Mouse (Mus musculus) liver (tissue): ENCODE data around the gene Mdm2.
A peak's percentile ranks its signal among the peaks of the same experiment; 100 is the strongest.

Experiments used
- DNase-seq: peaks from one replicate; pipeline ENCODE4 v3.0.0-alpha.2; 2020; ENCODE audit warnings: mixed read lengths

Gene Mdm2

DNA sequence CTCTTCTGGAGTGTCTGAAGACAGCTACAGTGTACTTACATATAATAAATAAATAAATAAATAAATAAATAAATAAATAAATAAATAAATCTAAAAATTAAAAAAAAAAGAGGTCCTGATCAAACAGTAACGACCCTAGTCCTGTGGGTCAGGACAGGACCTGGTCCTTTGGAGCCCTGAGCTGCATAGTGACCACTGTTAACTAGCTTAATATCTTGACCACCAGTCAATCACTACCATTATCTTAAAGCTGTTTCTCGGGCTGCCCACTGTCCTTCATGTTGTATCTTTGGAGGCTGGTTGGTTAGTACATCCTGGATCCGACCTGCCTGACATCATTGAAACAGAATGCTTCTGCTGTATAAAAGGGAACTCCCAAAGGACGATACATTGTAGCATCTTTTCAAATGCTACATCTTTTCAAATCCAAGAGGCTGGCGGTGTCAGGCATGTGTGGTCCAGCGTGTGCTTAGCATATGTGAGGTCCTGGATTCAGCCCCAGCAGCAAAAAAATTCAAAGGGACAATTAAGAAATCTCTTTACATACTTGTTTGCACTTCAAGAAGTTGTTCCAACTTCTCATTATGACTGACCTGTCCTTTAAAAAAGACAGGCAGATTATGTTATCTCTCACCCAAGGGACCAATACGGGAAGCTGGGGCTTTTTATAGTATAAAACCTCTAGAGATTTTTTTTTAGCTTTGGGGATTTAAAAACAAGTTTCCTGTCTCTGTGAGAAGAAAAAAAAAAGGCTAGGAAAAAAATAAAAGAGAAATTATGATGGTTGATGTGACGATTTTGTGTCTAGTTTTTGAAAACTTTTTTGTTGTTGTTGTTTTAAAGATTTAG is 57.4 kb downstream of the Mdm2 start:
- DNase-seq, result no peak

DNA sequence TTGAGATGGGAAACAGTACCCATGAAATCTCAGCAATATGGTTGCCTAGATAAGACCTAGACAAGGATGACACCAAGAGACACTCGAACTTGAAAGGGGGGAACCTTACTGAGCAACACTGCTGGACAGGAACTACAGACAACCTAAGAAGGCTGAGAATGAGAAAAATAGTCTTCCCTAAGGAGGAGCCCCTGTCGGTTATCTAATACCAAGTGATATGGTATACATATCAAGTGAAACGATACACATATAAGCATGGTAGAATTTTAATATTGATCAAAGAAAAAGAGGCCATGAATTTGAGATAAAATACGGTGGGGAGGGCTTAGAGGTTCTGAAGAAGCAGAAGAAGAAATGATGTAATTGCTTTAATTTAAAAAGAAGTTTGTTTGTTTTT is 58.2 kb downstream of the Mdm2 start:
- no peak for DNase-seq

DNA sequence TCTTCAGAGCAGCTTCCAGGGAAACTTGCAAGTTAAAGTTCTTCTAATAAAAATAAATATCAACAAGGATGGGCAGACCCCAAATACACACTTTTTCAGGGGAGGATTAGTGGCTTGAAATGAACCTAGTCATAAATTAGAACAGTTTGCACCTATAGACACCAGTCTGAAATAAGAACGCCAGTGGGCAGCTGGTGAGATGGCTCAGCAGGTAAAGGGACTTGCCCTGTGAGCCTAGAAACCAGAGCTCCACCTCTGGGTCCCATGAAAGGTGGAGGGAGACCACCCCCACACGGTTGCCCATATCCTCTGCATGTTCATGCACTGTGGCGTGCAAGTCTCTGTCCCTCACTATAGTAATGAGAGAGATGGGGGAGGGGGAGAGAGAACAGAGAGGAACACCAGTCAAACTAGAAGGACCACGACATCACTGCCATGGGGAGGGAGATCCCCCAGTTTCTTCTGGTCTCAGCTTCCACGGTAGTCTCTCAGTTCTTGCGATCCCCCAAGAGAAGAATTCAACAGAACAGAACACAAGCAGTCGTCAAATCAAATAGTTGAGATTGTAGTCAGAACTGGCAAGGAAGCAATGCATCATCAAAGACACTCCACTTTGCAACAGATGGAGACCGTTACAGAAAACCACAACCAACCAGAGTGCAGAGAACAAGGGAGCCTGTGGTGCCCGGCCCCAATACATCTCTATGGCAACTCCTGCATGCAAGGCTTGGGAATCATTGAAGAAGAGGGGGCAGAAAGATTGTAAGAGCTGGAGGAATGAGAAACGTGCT is 58.8 kb downstream of the Mdm2 start:
- no peak for DNase-seq

DNA sequence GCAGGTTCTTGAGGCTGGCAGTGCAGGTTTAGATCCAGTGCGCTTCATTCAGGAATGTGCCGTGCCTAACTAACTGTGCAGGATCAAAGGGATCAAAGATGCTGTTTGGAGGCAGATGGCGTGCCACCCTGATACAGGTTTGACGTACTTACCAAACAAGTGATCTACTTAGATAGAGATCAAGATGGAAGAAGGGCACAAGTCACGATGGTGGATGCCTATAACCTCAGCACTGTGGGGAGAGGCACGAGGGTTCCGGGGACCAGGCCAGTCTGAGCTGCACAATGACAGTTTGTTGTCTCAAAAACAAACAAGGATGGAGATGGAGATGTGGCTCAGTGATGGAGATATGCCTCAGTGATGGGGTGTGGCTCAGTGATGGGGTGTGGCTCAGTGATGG is 59.8 kb downstream of the Mdm2 start:
- no peak for DNase-seq

DNA sequence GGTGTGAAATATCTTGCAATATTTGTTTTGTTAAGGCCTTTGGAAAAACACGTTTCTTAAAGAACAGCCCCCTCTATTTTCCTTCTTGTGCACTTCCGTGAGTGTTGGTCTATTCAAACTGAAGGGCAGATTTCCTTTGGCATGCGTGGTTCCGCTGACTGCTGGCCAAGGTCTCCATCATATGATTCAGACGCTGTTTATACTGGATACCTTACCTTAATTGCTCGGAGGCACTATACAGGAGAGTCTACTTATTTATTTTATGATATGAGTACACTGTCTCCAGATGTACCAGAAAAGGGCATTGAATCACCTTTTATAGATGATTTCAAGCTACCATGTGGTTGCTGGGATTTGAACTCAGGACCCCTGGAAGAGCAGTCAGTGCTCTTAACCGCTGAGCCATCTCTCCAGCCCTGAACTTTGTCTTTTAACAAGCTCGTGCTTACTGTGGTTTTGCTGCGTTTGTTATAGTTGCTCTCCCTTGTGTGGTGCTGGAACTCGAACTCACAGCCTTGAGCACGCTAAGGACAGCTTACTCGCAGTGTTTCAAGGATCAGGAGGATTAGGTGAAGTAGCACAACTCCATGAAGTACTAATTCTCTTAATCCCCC is 60.4 kb downstream of the Mdm2 start:
- DNase-seq, result no peak

DNA sequence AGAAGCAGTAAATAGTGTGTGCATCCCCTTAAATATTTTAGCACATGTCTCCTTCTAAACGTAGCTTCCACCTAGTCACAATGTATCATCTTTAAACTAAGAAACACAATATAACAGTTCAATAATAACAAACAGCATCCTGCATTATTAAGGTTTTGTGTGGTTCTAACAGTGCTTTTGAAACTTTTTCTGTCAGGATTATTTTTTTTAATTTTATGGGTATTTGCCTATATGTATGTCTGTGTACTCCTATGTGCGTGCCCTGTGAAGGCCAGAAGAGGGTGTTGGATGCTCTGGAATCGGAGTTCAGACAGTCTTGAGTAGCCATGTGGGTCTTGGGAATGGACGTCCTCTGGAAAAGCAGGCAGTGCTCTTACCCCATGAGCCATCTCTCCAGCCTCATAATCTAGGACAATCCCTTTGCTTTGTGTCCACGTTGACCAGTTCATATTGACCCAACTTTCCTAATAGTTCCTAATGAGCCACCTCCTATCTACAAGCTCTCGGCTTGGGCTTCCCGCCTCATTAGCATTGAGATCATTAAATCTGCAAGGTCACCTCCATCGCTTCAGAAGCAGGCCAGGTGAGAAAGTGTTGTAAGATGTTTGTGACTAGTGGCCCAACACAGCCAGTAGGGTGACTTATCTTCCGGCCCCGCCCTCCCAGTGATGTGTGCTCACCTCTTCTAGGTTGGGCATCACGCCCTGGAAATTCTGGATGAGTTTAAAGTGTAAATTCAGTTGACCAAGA is 61.1 kb downstream of the Mdm2 start:
- no peak for DNase-seq

DNA sequence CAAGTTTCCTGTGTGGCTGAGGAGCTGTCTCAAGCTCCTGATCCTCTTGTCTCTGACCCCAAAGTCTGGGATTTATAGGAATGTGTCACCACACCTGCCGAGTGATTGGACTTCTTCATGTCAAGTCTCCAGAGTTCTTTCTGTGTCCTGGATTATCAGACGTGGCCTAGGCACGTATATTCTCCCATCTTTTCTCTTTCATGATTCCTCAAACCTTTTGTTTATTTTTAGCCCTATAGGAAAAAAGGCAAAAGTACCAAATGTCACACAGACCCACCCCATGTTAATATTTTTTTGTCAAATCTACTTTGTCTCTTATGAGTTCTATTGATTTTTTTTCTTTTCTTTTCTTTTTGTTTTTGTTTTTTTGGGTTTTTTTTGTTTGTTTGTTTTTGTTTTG is 61.9 kb downstream of the Mdm2 start:
- DNase-seq, result no peak

DNA sequence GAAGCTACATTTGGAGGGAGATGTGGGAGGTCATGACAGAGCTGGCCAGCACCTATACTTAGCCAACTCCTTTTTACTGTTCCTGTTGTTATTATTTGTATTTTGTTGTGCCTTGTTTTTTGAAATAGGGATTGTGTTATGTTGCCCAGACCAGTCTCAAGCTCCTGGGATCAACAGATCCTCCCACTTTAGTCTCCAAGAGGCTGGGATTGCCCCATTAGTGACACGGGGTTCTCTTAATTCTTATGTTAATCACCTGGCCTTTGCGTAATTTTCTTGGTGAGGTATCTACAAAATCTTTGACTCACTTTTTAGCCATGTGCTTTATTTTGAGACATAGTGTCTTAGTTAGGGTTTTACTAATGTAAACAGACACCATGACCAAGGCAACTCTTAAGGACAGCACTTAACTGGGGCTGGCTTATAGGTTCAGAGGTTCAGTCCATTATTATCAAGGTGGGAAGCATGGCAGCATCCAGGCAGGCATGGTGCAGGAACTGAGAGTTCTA is 62.5 kb downstream of the Mdm2 start:
- DNase-seq, result no peak

DNA sequence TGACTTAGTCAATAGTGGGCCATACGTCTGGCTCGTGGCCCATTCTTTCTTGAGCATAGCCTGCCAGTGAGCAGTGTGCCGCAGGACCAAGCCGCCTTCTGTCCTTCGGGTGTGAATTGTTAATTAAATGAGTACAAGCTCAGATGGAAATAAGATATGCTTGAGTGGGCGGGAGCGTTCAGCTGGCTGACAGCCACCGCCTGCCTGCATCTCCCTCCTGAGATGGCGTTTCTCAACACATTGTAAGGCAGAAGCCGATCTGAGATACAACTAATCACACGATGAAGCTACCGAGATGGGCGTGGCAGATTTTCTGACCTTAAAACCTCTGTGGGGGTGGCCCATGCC is 63.4 kb downstream of the Mdm2 start:
- no peak for DNase-seq

DNA sequence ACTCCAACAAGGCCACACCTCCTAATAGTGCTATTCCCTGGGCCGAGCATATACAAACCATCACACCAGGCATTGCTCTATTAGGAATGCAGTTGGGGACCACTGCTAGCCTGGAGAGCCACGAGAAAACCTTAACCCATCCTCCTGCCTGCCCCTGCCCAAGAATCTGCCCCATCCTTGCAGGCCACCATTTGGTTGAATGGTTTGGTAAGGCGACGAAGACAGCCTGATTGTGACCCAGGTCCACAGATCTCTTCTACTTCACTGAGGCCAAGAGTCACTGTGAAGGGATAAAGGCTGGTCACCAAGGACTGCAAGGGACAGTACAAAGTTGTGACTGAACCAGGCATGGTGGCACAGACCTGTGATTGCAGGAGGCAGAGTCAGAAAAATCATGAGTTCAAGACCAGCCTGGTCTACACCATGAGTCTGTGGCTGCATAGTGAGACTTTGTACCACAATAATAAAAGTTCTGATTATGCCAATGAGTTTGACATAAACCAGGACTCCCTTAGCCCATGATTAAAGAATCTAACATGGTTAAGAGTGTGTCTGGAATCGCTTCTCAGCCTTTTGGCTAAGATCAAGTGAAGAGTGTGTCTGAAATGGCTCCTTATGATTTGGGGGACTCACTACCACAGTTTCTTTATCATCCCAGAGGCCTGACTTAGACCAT is 63.9 kb downstream of the Mdm2 start:
- DNase-seq, result no peak

DNA sequence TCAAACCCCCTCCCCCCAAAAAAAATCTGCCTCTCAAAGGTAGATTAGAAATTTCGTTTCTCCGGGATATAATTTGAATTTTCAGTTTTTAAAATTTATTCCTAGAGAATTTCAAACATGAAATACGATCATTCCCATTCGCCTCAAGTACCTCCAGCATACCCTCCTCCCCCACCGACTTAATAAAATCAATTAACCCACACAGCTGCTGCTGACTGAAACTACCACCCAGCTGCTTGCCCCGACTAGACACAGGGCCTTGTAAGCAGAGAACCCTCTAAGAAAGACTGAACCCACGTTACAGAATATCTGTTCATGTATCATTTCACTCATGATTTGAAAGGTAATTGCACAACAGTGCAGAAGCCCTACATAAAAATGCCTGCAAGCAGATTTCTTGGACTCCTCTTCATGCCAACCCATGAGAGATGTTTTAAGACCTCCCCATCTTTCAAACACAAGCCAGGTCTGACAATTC is 65.0 kb downstream of the Mdm2 start:
- no peak for DNase-seq

DNA sequence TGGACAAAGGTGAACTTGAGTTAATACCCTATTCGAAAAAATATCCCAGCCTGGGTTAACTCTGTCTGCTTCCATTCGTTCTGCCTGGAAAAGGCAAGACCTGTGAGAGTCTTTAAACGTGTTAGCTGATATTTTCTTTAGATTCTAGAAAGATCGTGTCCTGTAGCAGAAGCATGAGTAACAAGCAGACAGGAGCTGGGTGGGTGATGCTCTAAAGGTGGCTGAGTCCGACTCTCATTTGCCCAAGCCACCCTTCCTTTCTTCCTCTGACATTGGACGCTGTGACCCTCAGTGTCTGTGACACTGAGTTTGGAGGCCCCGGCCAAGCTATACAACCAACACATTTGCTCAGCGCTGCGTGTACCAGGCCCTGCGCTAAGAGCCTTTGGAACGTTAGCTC is 65.7 kb downstream of the Mdm2 start:
- DNase-seq, result no peak

DNA sequence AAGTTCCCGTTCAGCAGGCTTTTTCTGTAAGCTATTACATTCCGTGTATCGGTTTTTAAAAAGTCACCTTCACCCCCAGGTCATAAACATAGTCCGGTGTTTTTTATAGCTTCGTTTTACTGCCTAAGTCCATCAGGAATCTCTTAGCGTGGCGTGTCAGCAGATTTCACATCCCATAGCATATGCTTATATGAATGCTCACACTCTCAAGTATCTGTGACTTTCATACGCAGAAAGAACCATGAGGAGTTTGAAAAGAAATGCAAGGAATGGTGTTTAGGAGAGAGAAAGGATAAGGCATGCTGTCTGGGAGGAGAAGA is 66.2 kb downstream of the Mdm2 start:
- no peak for DNase-seq

DNA sequence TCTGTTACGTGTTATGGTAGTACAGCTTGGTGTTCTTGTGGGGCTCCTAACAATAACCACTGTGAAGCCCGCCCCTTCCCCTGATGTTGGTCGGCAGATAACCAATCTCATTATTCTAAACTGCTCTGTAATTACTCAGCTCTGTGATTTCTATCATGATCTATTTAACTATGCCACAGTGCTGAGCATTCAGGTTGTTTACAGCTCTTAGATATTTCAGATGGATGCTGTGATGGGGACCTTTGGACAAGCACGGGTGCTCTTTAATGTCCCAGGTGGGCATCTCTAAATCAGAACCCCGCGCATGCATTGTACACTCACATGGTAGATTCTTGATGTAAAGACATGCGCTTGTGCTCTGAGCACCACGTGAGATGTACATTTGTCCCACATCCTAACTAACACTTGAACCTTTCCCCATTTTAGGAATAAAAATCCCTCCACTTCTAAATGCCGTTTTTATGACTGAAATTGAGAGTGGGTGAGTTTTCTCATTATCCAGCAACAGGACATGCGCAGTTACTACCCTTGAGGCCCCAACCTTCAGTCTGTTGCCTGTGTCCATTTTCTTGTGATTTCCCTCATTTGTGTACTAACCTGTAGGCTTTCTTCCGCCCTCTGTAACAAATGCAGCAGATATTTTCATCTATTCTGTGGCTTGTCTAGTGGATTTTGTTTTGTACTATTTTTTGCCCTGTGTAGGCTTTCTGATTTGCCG is 66.7 kb downstream of the Mdm2 start:
- no peak for DNase-seq

DNA sequence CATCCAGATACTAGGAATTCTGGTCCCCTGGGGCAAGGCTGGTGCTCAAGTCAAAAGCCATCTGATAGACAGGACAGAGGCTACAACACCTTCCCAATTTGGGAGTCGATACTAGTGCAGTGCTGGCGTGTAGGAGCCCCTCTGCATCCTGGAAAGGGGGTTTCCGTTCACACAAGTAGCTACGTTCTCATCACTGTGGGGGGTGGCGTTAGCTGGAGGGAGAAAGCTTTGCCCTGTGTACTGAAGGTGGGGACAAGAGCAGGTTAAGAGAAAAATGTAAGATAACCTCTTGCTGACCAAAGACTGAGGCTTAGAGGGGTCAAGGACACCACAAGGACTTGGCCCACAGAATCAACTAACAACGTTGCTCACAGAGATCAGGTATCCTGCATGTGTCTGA is 67.3 kb downstream of the Mdm2 start:
- DNase-seq, result no peak

DNA sequence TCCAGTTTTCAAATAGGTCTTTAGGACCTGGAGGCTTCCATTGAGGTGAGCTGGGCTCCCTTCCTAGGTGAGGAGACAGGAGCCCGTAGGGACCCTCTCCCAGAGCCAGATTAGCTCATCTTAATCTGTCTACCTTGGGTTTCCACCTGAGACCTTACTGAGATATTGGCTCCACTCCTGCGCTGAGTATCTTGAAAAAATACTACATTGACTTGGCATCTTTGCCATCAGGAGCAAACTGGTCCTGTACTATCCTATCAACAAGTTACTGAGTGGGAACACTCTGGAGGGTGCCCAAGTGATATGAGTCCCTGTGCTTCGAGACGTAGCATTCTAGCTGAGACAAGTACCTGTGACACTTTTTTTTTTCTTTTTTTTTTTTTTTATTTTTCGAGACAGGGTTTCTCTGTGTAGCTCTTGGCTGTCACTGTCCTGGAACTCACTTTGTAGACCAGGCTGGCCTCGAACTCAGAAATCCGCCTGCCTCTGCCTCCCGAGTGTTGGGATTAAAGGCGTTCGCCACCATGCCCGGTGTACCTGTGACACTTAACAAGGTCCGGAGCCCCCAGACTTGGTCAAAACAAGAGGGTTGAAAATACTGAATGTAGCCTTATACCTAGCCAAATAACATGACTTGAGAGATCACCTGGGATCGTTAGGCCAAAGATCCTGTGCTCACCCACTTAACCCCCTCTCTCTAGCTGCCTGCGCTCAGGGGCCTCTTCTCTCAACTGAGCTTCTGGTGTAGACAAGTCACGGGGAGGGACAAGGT is 67.9 kb downstream of the Mdm2 start:
- DNase-seq, result no peak

DNA sequence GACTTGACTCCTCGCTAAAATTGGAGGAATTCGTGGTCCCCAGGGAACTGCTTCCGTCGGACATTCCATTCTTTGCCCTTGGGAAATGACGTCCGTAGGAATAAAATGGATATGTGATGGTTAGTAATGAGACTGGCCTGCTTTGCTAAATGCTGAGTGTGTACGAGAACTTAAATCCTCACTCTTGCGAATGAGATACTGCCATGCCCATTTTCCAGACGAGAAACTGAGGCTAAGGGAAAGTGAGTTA is 68.4 kb downstream of the Mdm2 start:
- no peak for DNase-seq

DNA sequence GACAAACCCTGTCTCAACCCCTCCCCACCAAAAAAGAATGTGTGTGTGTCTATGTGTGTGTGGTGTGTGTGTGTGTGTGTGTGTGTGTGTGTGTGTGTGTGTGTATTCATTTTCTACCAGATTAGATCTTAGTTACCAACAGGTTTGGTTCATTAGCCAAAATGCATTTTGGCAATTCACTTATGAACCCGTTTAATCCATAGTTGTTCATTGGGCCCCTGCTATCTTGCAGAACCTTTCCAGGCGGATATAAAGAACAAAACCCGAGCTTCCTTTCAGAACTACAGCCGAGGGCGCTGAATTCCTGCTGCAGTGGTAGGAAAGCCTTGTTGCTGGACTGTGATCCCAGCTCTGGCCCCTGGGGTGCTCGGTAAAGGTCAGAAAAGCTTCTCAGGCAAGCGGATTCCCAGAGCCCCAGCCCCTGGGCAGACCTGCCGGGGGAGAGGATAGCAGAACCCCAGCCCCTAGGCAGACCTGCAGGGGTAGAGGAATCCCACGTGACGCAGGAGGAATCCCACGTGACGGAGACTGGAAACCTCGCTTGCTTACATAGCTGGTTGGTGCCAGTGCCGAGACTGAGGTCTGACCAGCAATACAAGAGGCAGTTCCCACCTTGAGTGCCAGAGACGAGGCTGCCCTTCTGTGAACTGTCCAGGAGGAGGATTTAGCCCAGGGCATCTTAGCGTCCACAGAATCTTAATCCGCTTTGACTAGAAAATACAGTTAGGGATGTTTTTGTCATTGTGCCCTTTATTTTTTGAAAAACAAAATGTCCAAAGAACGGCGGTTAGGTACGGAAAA is 69.0 kb downstream of the Mdm2 start:
- no peak for DNase-seq

DNA sequence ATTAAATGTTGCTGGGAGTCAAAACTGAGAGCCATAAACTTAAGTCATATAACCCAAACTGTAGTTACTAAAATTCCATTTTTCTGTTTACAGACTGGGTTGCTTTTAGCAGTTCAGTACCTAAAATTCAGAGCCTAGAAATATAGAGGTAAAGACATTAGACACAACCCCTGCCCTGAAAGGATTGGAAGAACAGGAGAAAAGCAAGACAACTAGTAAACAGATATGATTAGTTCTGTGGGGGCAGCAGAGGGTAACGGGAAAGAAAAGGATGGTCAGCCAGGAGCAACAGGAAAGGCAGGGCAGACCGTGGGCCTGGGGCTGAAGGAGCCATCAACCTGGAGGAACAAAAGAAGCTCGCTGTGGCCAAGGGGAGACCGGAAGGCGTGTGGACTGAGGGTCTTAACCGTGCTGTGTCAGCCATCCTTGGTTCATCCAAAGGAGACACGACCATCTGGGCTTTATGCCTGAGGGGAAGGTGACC is 69.9 kb downstream of the Mdm2 start:
- DNase-seq, result no peak

DNA sequence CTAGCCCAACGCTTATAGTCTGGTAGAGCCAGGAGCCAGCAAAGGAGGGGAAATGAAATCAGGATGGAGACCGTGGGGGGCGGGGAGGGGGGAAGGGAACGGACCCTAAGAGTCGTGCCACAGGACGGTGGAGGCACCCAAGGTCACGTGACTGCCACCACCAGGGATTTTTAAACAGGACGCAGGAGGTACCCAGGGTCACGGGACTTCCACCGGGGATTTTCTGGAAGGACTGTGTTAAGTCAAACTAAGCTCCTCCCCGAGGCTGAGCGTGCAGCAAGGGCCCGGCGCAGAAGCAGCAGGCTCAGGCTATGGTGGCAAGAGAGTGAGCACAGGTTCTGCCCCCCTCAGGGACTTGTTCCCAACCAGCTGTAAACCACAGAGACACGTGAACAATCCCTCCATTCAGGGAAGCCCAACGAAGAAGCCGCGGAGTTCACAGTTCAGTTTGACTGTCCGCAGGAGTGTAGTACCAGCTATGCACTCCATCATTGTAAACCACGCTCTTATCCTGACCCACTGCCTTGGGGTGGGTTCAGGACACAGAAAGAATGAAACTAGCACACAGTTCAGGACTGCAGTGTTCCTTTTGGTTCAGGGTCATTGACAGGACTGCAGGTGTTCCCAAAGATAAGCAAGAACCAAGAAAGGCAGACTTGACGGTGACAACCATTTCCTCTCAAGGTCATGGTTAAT is 70.5 kb downstream of the Mdm2 start:
- peak; percentile 11 for DNase-seq
